Mouse (Mus musculus) lung, postnatal 25 days (tissue): Measurements from ENCODE around the gene Ruvbl2.
"Not testable (repeated sequence)": the region's sequence is repeated elsewhere in the genome, so short reads cannot be mapped to it uniquely, and the experiment has no call there.

Experiments
- DNase-seq: peaks from one replicate; pipeline ENCODE4 v3.0.0; 2022; ENCODE audit warnings: low spot score

The Ruvbl2 gene

DNA sequence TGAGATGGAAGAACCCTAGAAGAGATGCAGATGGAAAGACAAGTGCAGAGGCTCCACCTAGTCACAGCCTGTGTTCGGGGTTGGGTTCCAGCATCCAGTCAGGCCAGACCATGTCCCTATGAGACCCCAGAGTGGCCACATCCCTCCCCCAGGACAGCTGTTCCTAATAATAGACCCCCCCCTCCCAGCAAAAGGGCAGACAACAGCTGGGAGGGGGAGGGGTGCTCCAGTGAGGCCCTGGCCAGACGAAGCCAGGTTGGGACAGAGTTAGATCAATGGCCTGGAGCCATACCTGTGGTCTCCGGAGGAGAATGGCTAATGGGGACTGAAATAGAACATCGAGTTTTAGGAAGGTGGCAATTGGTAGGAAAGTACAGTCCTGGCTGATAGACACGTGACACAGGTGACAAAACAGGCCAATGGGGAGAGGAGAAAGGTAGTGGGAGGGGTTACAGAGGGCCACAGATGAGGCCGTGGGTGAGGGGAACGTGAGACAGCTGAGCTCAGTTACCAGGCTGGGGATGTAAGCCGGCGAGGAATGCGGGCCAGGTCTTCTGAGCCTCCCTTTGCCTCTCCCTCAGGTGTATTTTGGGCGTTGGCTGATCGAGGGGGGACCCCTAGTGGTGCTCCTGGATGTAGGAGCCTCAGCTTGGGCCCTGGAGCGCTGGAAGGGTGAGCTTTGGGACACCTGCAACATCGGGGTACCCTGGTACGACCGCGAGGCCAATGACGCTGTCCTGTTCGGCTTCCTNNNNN lies at the start of gene Ruvbl2:
Ruvbl2 (minus strand) TSS at position 576 of the 756 bp plus-strand sequence.
- DNase-seq, result peak; percentile 36

DNA sequence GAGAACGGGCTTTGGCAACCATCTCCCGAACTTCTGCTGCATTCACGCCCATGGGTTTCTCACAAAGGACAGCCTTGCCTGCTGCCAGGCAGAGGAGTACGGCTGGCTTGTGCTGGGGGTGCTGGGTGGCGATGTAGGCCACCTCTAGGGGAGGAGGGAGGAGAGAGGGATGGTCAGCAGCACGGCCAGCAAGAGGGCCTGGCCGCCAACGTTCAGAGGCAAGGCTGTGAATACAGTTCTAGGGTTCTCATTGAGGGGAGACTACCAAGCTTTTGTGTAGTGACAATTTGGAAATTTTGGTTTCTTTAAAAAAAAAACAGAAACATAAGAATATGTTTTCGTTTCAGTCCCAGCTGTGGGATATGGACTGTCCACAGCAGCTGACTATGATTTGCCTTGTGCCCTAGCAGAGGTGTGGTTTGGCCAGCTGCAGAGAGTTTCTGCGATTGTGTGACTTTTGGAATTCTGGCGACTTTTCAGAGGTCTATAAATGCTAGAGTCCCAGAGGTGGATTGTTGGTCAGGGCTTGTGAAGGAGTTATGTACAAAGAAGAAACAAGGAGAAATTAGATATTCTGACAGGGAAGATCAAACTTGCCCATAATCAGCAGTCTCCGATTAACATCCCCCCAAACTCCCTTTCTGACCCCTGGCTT lies 49.0 kb upstream of the Ruvbl2 start, which contains the start of gene Gm45808:
Gm45808 (minus strand) TSS at position 51 of the 655 bp plus-strand sequence.
- DNase-seq, result no peak

DNA sequence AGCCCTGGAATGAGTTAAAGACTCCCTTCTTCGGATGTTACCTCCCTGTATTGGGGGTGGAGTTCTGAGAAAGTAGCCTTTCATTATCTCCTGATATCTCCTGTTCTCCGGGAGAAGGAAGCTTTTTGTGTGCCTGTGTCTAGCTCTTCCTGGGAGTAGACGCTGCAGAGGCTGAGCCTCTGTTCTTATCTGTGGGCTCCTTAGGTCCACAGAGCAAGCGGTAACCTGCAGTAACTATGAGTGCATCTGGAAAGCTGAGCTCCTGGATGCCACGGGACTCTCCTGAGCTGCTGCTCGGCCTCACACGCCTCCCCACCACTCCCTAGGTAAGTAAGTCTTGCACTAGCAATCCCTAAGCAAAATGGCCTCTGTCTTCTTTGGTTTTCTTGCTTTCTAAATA lies 48.3 kb upstream of the Ruvbl2 start:
- DNase-seq, result no peak

DNA sequence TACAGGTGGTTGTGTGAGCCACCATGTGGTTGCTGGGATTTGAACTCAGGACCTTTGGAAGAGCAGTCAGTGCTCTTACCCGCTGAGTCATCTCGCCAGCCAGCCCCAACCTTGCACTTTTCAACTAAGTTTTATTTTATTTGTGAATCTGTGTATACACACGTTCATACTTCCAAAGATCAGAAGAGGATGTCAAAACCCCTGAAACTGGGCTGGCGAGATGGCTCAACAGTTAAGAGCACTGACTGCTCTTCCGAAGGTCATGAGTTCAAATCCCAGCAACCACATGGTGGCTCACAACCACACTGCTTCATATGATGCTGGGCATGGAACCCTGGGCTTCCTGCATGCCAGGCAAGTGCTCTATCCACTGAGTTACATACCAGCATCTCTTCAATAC lies 47.1 kb upstream of the Ruvbl2 start:
- not testable (repeated sequence) for DNase-seq

DNA sequence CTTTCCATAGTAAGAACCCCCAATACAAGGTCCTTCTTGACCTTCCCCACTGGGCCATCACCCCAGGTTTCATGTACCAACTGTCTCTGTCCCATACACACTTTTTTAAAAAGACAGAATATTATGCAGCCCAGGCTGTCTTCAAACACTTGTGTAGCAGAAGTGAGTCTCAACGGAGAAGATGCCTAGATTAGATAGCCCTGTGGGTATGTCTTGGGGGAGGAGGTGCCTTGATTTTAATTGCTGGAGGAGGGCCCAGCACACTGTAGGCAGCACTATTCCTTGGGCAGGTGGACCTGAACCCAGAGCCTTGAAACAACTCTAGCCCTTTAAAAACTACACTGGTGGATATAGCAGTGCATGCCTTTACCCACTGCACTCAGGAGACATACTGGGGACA lies 44.3 kb upstream of the Ruvbl2 start:
- DNase-seq, result no peak

DNA sequence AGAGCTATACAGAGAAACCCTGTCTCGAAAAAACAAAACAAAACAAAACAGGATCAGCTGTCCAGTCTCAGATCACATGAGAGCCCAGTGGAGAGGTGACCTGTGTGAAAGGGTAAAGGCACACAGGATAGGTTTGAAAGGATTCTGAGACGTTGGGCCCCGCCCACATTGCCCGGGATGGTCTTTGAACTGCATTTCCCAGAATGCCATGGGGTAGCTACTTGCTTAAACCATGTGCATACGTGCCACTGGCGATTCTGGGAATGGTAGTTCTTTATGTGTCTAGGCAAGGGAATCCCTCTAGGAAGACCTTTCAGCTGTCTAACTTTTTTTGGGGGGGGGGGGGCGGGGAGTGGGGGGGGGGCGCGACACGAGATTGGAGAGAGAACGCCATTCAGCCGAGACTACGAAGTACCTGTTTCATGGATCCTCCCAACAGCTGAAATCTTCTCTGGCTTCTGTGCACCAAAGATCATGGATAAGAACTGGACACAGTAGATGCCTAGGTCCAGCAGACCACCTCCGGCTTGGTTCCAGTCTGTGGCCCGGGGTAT lies 43.6 kb upstream of the Ruvbl2 start, which contains the start of gene Tulp2:
Tulp2 (plus strand) TSS at position 504 of the 554 bp plus-strand sequence.
- DNase-seq, result peak; percentile 72

DNA sequence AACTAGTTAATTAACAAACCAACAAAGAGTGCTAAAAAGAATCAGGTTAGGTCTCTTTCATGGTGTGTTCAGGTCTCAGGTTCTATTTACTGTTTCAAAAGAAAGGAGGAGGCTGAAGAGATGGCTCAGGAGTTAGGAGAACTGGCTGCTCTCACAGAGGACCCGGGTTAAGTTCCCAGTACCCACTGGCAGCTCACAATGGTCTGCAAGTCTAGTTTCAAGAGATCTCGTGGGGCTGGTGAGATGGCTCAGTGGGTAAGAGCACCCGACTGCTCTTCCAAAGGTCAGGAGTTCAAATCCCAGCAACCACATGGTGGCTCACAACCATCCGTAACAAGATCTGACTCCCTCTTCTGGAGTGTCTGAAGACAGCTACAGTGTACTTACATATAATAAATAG lies 42.4 kb upstream of the Ruvbl2 start:
- not testable (repeated sequence) for DNase-seq

DNA sequence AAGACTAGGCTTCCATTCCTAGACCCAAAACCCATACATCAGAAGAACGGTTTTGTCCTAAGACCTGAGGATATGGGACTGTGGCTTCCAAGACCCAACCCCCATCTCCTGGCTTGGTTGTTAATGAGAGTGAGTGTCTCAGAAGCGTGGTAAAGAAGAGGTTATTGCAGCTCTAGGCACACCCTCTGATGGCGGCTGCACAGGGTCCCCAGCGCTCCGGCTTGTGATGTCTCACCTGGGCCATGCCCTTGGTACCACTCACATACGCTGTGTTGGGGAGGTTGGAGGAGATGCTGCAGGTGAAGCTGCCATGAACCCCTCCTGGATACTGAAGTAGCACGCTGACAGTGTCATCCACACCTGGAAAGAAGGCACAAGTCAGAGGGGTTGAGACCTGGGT lies 40.9 kb upstream of the Ruvbl2 start:
- DNase-seq, result no peak

DNA sequence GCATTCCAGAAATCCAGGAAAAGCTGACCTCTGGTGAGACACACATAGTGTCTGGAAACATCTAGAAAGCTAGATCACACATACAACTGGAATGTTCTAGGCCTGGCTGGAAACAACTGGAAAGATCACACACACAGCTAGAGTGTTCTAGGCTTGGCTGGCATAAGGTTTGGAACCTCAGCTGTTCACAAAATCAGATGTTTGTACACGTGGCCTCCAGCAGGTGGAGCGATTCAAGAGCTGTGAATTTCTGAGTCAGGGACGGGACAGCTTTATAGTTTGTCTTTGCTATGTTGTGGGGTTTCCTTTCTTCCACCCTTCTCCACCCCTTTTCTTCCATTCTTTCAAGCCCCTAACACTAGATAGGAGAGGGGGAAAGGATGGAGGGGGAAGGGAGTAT lies 39.1 kb upstream of the Ruvbl2 start:
- DNase-seq, result peak; percentile 75

DNA sequence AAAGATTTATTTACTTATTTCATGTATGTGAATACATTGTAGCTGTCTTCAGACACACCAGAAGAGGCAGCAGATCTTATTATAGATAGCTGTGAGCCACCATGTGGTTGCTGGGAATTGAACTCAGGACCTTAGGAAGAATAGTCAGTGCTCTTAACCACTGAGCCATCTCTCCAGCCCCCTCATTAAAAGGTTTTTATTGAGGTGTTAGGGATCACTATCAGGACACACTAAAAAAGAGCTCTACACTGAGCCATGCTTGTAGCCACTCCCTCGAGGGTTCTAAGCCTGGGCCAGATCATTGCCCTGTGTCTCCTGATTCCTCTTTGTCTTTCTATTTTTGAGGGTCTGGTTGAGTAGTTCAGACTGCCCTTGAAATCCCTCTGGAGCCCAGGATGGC lies 38.6 kb upstream of the Ruvbl2 start:
- no peak for DNase-seq

DNA sequence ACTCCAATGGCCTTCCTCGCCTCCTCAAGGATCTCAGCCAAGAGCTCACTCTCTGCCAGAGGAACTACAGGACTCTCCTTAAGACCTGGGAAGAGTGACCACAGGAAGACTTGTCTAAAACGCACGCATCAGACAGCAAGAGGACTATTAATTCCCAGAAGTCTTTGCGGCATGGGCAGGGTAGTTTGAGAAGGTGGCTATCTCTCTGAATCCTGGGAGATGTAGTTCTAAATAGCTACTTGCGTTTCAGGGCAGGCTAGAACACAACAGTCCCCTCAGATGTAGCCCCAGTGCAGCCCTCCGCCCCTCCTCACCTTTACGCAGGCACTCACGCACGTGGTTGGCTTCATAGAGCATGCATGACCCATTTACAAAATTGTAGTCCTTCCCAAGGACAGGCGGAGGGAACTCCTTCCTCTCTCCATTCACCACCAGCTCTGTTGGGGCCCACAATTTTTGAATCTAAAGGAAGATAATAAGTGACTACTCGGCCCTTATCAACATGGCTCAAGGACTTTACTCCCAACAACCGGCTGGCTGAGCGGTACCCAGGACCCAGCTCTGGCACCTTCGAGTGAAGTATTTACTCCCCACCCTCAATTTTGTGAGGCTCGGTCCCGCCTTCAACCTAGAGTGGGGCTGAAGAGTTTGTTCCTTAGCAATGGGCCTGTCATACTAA lies 37.5 kb upstream of the Ruvbl2 start:
- no peak for DNase-seq

DNA sequence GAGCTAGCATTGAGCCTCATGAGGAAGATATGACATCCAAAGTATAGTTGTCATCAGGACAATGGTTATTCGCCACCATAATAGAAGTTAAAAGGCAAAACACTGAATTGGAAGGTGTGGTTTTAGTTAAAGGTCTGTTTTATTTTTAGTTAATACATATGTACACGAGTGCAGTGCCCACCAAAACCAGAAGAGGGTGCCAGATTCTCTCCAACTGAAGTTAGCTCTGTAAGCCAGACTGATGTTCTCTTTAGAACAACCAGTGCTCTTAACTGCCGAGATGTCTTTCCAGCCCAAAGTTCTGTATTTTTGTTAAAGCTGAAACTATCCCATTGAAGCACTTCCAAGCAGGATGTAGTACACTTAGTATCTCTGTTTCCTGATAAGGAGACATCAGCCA lies 33.0 kb upstream of the Ruvbl2 start:
- peak; percentile 76 for DNase-seq

DNA sequence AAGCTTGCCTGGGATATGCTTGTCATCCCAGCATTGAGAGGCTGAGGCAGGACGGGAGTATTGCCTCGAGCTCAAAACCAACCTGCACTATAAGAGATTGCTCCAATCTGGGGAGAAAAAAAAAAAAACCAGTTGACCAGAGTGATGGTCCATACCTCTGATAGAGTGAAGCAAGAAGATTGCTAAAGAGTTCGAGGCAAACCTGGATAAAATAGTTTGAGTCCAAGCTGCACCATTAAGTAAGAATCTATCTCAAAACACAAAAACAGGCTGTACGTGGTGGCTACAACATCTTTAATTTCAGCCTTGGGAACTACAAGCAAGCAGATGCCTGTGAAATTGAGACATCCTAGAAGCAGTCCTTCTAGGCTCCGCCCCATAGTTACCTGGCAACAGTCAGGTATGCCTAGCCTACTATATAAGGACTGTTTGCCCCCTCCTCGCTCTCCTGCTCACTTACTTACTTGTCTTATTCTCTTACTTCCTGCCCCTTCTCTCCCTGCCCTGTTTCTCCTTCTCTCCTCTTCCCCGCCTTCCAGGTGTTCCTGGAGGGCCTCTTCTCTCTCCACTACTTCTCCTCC lies 29.3 kb upstream of the Ruvbl2 start:
- DNase-seq, result peak; percentile 74

DNA sequence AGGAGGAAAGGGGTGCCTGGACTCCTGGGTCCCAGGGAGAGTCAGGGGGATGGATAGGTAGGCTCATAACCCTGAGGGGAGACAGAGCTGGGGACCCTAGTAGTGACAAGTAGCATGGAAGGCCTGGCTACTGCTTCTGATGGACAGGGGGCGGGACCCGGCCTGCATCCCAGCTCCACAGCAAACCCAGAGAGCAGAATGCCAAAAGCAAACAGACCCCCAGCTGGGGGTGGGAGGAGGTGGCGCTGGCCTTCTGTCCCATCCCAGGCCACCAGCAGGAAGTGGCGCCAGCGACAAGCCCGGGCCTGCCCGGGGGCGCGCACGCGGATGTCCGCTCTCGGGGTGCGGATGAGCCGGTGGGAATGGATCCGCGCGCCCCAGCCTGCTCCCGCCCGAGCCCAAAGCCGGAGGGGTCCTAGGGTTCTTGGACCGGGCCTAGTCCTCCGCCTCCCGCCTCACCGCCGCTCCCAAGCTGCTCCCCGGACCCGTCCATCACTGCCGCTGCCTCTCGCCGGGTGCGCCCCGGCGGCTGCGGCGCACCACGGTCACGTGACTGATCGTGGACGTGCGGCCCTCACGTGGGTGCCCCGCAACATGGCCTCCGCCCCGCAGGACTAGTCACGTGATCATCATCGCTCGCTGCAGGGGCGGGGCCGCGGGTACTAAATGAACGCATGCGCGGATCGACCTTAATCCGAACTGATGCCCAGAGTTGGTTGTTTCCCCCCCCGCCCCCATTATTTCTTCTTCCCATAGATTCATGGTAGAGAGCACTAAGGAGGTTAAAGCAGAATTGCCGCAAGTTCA lies 28.6 kb upstream of the Ruvbl2 start, which contains the start of gene Bax:
Bax (minus strand) TSS at position 616 of the 807 bp plus-strand sequence.
- peak; percentile 95 for DNase-seq

DNA sequence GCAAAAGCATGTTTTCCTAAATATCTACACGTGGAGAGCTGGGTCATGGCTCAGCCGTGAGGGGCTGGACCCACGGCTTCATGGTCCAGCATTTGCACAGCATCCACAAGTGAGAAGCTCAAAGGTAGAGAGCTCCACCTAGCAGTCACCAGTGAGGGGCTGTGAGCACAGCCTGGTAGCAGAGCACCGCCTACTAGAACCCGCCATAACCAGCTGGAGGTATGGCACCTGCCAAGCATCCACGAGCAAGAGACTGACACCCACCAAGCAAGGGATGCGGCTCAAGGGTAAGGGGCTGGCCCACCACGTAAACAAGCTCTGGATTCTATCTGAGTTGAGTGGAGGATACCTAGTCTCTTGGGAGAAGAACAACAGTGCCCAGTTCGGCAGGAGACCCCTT lies 27.7 kb upstream of the Ruvbl2 start:
- no peak for DNase-seq

DNA sequence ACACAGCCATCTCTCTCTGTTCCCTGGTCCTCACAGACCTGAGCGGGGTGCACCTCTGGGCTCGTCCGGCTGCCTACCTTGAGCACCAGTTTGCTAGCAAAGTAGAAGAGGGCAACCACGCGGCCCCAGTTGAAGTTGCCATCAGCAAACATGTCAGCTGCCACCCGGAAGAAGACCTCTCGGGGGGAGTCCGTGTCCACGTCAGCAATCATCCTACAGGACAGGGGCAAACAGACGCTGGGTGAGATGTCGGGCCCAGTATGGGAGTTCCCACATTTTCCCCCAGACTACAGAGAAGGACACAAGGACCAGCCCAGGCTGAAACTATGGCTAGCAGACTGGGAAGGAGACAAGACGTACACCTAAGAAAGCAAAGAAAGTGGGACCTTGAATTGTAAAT lies 27.2 kb upstream of the Ruvbl2 start:
- no peak for DNase-seq

DNA sequence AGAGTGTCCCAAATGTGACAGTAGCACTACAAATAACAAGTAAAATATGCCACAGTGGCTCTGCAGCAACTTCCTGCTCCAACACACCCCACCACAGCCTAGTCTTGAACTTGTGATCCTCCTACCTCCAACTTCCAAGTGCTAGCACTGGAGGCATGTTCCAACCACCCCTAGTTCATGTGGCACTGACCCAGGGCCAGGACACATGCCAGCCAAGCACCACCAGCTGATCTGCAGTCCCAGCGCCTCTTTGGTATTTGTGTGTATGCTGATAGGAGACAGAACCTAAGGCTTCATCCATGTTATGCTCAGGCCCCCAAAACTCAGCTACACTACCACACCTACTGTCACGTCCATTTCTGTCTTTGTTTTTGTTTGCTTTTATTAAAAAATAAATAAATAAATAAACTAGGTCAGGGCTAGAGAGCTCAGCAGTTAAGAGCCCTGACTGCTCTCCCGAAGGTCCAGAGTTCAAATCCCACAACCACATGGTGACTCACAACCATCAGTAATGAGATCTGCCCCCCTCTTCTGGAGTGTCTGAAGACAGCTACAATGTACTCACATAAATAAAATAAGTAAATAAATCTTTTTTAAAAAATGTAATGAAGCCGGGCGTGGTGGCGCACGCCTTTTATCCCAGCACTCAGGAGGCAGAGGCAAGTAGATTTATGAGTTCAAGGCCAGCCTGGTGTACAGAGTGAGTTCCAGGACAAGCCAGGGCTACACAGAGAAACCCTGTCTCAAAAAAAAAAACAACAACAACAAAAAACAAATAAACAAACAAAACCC lies 26.3 kb upstream of the Ruvbl2 start:
- DNase-seq, result no peak

DNA sequence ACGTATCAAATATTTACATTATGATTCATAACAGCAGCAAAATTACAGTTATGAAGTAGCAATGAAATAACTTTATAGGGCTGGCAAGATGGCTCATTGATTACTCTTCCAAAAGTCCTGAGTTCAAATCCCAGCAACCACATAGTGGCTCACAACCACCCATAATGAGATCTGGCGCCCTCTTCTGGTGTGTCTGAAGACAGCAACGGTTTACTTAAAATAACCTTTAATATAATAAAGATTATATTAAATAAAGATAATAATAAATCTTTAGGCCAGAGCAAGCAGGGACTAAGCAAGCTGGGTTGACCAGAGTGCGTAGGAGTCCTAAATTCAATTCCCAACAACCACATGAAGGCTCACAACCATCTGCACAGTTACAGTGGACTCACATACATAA lies 25.0 kb upstream of the Ruvbl2 start:
- DNase-seq, result not testable (repeated sequence)

DNA sequence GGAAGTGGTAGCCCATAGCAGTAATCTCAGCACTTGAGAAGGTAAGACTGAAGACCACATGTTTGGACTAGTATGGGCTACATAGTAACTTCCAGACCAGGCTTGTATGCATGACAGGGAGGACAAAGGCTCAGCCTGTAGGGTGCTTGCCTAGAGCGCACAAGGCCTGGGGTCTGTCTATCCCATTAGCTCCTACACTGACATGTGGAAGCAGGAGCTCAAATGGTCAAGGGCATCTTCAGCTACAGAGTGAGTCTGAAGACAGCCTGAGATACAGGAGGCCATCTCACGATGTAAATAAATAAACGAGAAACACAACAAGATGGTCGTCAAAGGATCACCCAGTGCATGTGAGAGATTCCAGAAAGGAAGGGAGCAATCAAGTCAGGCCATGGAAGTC lies 24.4 kb upstream of the Ruvbl2 start:
- no peak for DNase-seq

DNA sequence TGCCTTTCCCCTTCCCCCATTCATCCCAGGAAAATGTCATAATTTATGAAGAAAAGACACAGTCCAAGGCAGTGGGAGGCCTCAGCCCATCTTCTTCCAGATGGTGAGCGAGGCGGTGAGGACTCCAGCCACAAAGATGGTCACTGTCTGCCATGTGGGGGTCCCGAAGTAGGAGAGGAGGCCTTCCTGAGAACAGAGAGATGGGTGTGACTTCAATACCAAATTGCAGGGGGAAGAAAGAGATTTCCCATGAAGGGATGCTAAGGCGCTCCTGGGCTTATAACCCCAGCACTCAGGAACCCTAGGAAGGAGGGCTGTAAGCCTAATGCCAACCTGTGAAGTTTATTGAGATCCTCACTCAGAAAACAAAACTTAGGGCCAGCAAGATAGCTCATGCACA lies 23.9 kb upstream of the Ruvbl2 start:
- no peak for DNase-seq

DNA sequence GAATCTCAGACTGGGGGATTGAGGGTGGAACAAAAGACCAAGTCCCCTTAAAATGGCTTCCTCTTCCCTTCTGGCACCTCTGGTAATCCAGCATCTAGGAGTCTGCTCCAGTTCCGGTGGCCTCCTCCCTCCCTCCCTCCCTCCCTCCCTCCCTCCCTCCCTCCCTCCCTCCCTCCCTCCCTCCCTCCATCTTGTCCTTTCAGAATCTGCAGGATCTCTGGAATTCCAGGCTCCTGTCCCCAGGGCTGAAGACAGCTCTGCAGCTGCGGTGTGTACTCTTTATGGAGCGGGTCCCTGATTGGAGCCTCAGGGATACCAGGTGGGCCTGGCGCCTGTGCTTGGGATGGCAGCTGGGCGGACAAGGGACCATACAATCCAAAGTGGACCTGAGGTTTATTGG lies 23.4 kb upstream of the Ruvbl2 start:
- no peak for DNase-seq
